18 mouse cellular contexts compared by ENCODE assay signal in genomic region chr7:143108996-143109660, GRCm38 (mm10). TPM values are rescaled to one million over a fixed set of nuclear protein-coding genes. Genes with fewer than 3 reads are reported as not detected.
DNase-seq lines count a peak whose midpoint lies in the region; ATAC-seq and TF ChIP-seq lines count a peak whose summit lies in the region.
"Had no signal": no experiment of that assay in that cellular context is flagged by ENCODE, and none has a peak within 500 bp of the region (broad histone marks: within the 10 kb centered on the region; RNA-seq: fewer than 3 reads in every experiment).

No protein-coding gene starts in this region.

- peaks cover 61% of the 10 kb centered on the region for H3K4me1 ChIP-seq in heart, embryonic 11.5 days (ENCODE audit: control insufficient read depth, insufficient read depth, low read length)
- H3K4me1 ChIP-seq in heart, embryonic 14.5 days (ENCODE audit: control insufficient read depth in 2 of 2, insufficient read depth in 2 of 2, low read length in 2 of 2), result peaks cover 47 to 65% of the 10 kb centered on the region in 2 experiments
- H3K4me1 ChIP-seq in kidney, postnatal 0 days (replicated peaks; ENCODE audit: insufficient read depth, low read length), result no peaks in the 10 kb centered on the region; the same call in 1 of the 2 replicates
- peaks cover 28% of the 10 kb centered on the region for H3K4me1 ChIP-seq in midbrain, embryonic 10.5 days

- no peak overlapping the region for H3K4me3 ChIP-seq in heart, embryonic 11.5 days (ENCODE audit: low read depth, low read length)
- H3K4me3 ChIP-seq in heart, embryonic 14.5 days (ENCODE audit: control insufficient read depth in 1 of 2, insufficient read depth in 1 of 2, low read depth in 1 of 2, low read length in 2 of 2), result peak overlapping the region; percentile 62 to 72
- H3K4me3 ChIP-seq in kidney, postnatal 0 days (replicated peaks; ENCODE audit: low read depth, low read length), result no peak overlapping the region
- H3K4me3 ChIP-seq in midbrain, embryonic 10.5 days, result no peak overlapping the region
- H3K4me3 ChIP-seq: myocyte had no signal

- peaks cover 42% of the 10 kb centered on the region for H3K27me3 ChIP-seq in heart, embryonic 11.5 days (ENCODE audit: control insufficient read depth, insufficient read depth, low read length)
- H3K27me3 ChIP-seq in heart, embryonic 14.5 days (ENCODE audit: control insufficient read depth, insufficient read depth, low read length), result peaks cover 22% of the 10 kb centered on the region
- peaks cover 14% of the 10 kb centered on the region for H3K27me3 ChIP-seq in kidney, postnatal 0 days (ENCODE audit: insufficient read depth, low read length)
- peaks cover 59% of the 10 kb centered on the region for H3K27me3 ChIP-seq in midbrain, embryonic 10.5 days (ENCODE audit: low read depth, poor library complexity, severe bottlenecking)

- peak overlapping the region; percentile 83 for H3K4me2 ChIP-seq in heart, embryonic 11.5 days
- peak overlapping the region; percentile 86 for H3K4me2 ChIP-seq in heart, embryonic 14.5 days (ENCODE audit: low read length)
- H3K4me2 ChIP-seq in kidney, postnatal 0 days (ENCODE audit: low read length), result peak overlapping the region; percentile 34

- DNase-seq in heart, postnatal 4 days, result no peak
- no peak for DNase-seq in kidney, postnatal 0 days (ENCODE audit: low spot score)
- DNase-seq in lung, postnatal 14 days, result peak; percentile 35
- no peak for DNase-seq in midbrain, embryonic 10.5 days (ENCODE audit: low spot score)
- DNase-seq in layer of hippocampus, adult 9-10 months (ENCODE audit: low spot score), result no peak
- no peak for DNase-seq in right cerebral cortex, postnatal 25 days
- DNase-seq: B cell, adult 2 months; cerebellum, adult 2 months; gastrocnemius, postnatal 25 days; layer of hippocampus, postnatal 36 days; liver; thymus, postnatal 25 days had no signal

- ATAC-seq in heart, embryonic 11.5 days (replicated peaks; ENCODE audit: insufficient number of reproducible peaks, low FRiP score, low TSS enrichment), result 0 out of 2 replicates have a peak, but pooled peaks have one; percentile 12
- no peak for ATAC-seq in heart, embryonic 14.5 days (ENCODE audit: insufficient number of reproducible peaks, insufficient read depth, low FRiP score, low read depth)
- no peak for ATAC-seq in kidney, postnatal 0 days (replicated peaks; ENCODE audit: low FRiP score, low read depth)
- ATAC-seq: activated CD4-positive, CD25-positive, alpha-beta regulatory T cell, adult 4 months had no signal

- no peaks in the 10 kb centered on the region for H3K36me3 ChIP-seq in heart, embryonic 11.5 days (ENCODE audit: control insufficient read depth, insufficient read depth, low read length)
- 0 out of 2 replicates have a peak, but pooled peaks cover 3% of the 10 kb centered on the region for H3K36me3 ChIP-seq in heart, embryonic 14.5 days (ENCODE audit: control insufficient read depth, insufficient read depth, low read length)
- no peaks in the 10 kb centered on the region for H3K36me3 ChIP-seq in kidney, postnatal 0 days (ENCODE audit: insufficient read depth, low read length)
- no peaks in the 10 kb centered on the region for H3K36me3 ChIP-seq in midbrain, embryonic 10.5 days
- H3K36me3 ChIP-seq: G1E had no signal

- no peak overlapping the region for H3K9ac ChIP-seq in heart, embryonic 11.5 days (ENCODE audit: low read depth, low read length)
- peak overlapping the region; percentile 92 for H3K9ac ChIP-seq in heart, embryonic 14.5 days (ENCODE audit: low read length)
- H3K9ac ChIP-seq in kidney, postnatal 0 days (ENCODE audit: low read depth, low read length), result no peak overlapping the region

- 25% methylated on average over 3 of the region's 3 CpGs for WGBS in heart, embryonic 11.5 days (ENCODE audit: insufficient replicate concordance)
- WGBS in heart, embryonic 14.5 days, result 16% methylated on average over 3 of the region's 3 CpGs
- WGBS in kidney, postnatal 0 days, result 18% methylated on average over 3 of the region's 3 CpGs
- 34% methylated on average over 3 of the region's 3 CpGs for WGBS in midbrain, embryonic 10.5 days

- 0 out of 2 replicates have a peak overlapping the region, but pooled peaks have one; percentile 59 for H3K27ac ChIP-seq in heart, embryonic 11.5 days (ENCODE audit: low read depth, low read length)
- peak overlapping the region; percentile 70 to 99 for H3K27ac ChIP-seq in heart, embryonic 14.5 days (replicated peaks in 1 of 2; ENCODE audit: control insufficient read depth in 1 of 2, insufficient read depth in 1 of 2, low read depth in 2 of 2, low read length in 2 of 2)
- peak overlapping the region; percentile 54 for H3K27ac ChIP-seq in kidney, postnatal 0 days
- H3K27ac ChIP-seq in midbrain, embryonic 10.5 days (replicated peaks), result no peak overlapping the region
- H3K27ac ChIP-seq: hindbrain, postnatal 0 days had no signal

- no peak for TF ChIP-seq CTCF in kidney, postnatal 0 days (IDR thresholded peaks at IDR 0.05; ENCODE audit: low read depth)

- H3K9me3 ChIP-seq in heart, embryonic 11.5 days (replicated peaks; ENCODE audit: control insufficient read depth, low read length), result no peaks in the 10 kb centered on the region
- H3K9me3 ChIP-seq in heart, embryonic 14.5 days (ENCODE audit: control insufficient read depth, low read length), result 0 out of 2 replicates have a peak, but pooled peaks cover under 1% of the 10 kb centered on the region
- no peaks in the 10 kb centered on the region for H3K9me3 ChIP-seq in kidney, postnatal 0 days (replicated peaks; ENCODE audit: low read length)
- no peaks in the 10 kb centered on the region for H3K9me3 ChIP-seq in midbrain, embryonic 10.5 days (replicated peaks)
- H3K9me3 ChIP-seq: G1E had no signal

RNA-seq across cellular contexts. Expression of gene Kcnq1, which starts 3.0 kb away (rescaled TPM):
- polyA plus RNA-seq in heart, embryonic 11.5 days (2014; fragmentation: Nextera tagmentation; extraction: Ambion mirVana), result 9.2 and 12.1 TPM in 2 replicates
- 10 to 100 TPM; 51.7 to 55.3 TPM for total RNA-seq in heart, postnatal 4 days (2021)
- 28.1 and 31.1 TPM in 2 replicates for polyA plus RNA-seq in heart, embryonic 14.5 days (2014; fragmentation: Nextera tagmentation; extraction: Ambion mirVana)
- polyA plus RNA-seq in kidney, postnatal 0 days (2015; fragmentation: Nextera tagmentation; extraction: Ambion mirVana), result 12.6 and 13.4 TPM in 2 replicates
- 0.69 and 1.1 TPM in 2 replicates for polyA plus RNA-seq in midbrain, embryonic 10.5 days (2016; fragmentation: Nextera tagmentation; extraction: Ambion mirVana)
- total RNA-seq: G1E had no signal
- polyA plus RNA-seq: activated CD4-positive, CD25-positive, alpha-beta regulatory T cell, adult 4 months; G1E had no signal

RNA-seq across cellular contexts. Expression of gene Trpm5, which starts 14.7 kb away (rescaled TPM):
- 1.2 and 2.4 TPM in 2 replicates for polyA plus RNA-seq in heart, embryonic 11.5 days (2014; fragmentation: Nextera tagmentation; extraction: Ambion mirVana)
- total RNA-seq in heart, postnatal 4 days (2021), result under 1 TPM; 0.74 to 0.93 TPM
- polyA plus RNA-seq in heart, embryonic 14.5 days (2014; fragmentation: Nextera tagmentation; extraction: Ambion mirVana), result 3.9 and 4.4 TPM in 2 replicates
- 3.4 and 3.9 TPM in 2 replicates for polyA plus RNA-seq in kidney, postnatal 0 days (2015; fragmentation: Nextera tagmentation; extraction: Ambion mirVana)
- polyA plus RNA-seq in midbrain, embryonic 10.5 days (2016; fragmentation: Nextera tagmentation; extraction: Ambion mirVana), result 0.62 and 0.93 TPM in 2 replicates
- total RNA-seq: layer of hippocampus, postnatal 36 days had no signal
- polyA plus RNA-seq: activated CD4-positive, CD25-positive, alpha-beta regulatory T cell, adult 4 months; G1E had no signal

RNA-seq across cellular contexts. Expression of gene Tssc4, which starts 40.1 kb away (rescaled TPM):
- polyA plus RNA-seq in heart, embryonic 11.5 days (2014; fragmentation: Nextera tagmentation; extraction: Ambion mirVana), result 36.2 and 48.4 TPM in 2 replicates
- total RNA-seq in heart, postnatal 4 days (2021), result 10 to 100 TPM; 32.6 to 33.9 TPM
- 31.3 and 41.1 TPM in 2 replicates for polyA plus RNA-seq in heart, embryonic 14.5 days (2014; fragmentation: Nextera tagmentation; extraction: Ambion mirVana)
- polyA plus RNA-seq in kidney, postnatal 0 days (2015; fragmentation: Nextera tagmentation; extraction: Ambion mirVana), result 69.1 and 72.3 TPM in 2 replicates
- polyA plus RNA-seq in midbrain, embryonic 10.5 days (2016; fragmentation: Nextera tagmentation; extraction: Ambion mirVana), result 136 and 142 TPM in 2 replicates

RNA-seq across cellular contexts. Expression of gene Cd81, which starts 56.6 kb away (rescaled TPM):
- 632 and 701 TPM in 2 replicates for polyA plus RNA-seq in heart, embryonic 11.5 days (2014; fragmentation: Nextera tagmentation; extraction: Ambion mirVana)
- total RNA-seq in heart, postnatal 4 days (2021), result 100 to 1,000 TPM; 600 to 620 TPM
- polyA plus RNA-seq in heart, embryonic 14.5 days (2014; fragmentation: Nextera tagmentation; extraction: Ambion mirVana), result 885 and 947 TPM in 2 replicates
- 621 and 647 TPM in 2 replicates for polyA plus RNA-seq in kidney, postnatal 0 days (2015; fragmentation: Nextera tagmentation; extraction: Ambion mirVana)
- 267 and 279 TPM in 2 replicates for polyA plus RNA-seq in midbrain, embryonic 10.5 days (2016; fragmentation: Nextera tagmentation; extraction: Ambion mirVana)

Comparison
In these comparisons a context has a peak if more than half of its experiments do, and no peak if none do; other contexts are left out.
1. H3K4me3 ChIP-seq: peak in heart, embryonic 14.5 days (2 of 2); none in heart, embryonic 11.5 days (single experiment), kidney, postnatal 0 days (single experiment) and midbrain, embryonic 10.5 days (single experiment).
2. H3K4me2 ChIP-seq: peak in every context shown above with its lines; median percentile 86 in heart, embryonic 14.5 days; 83 in heart, embryonic 11.5 days; 34 in kidney, postnatal 0 days.